Mouse (Mus musculus) G1E (cell line): Measurements from ENCODE around the gene Apcs.

Experiments
- CTCF ChIP-seq: IDR thresholded peaks from 2 replicates; pipeline ENCODE4 v1.5.1; 2012; ENCODE audit warnings: low read depth, low read length, inconsistent platforms, mixed read lengths
- GATA1 ChIP-seq: IDR thresholded peaks from 2 replicates; pipeline ENCODE4 v1.6.1; 2012; ENCODE audit warnings: borderline replicate concordance, low read length, inconsistent platforms, mixed read lengths

GRCm38 (mm10) chr1:172875265-172875664 lies 19.6 kb downstream of the Apcs start:
- no peak for TF ChIP-seq GATA1
- TF ChIP-seq CTCF: no peak
